Mouse (Mus musculus): ENCODE measurements around the gene Pld4. TPM values are rescaled to one million over a fixed set of nuclear protein-coding genes. Genes with fewer than 3 reads are reported as not detected.
"Not testable (repeated sequence)": the region's sequence is repeated elsewhere in the genome, so short reads cannot be mapped to it uniquely, and the experiment has no call there.

Gene Pld4
- polyA plus RNA-seq, 1 experiment from 2014 or later = 6.4 TPM

- Histone ChIP-seq H3K36me3 (peaks cover 34% of the 10 kb centered on the region), H3K4me3 (replicated peaks) (peak overlapping the region; percentile 69), H3K9ac (replicated peaks) (peak overlapping the region; percentile 83), H3K27ac (no peak overlapping the region), H3K4me2 (replicated peaks) (peak overlapping the region; percentile 97), H3K9me3 (no peaks in the 10 kb centered on the region), H3K4me1 (replicated peaks) (peaks cover 23% of the 10 kb centered on the region), H3K27me3 (peaks cover 11% of the 10 kb centered on the region)
- 21% methylated on average over 8 of the region's 8 CpGs for WGBS
- ATAC-seq = no peak
Measured at GRCm38 (mm10) chr12:112809641-112810040, 49.2 kb downstream of the Pld4 start.

DNA sequence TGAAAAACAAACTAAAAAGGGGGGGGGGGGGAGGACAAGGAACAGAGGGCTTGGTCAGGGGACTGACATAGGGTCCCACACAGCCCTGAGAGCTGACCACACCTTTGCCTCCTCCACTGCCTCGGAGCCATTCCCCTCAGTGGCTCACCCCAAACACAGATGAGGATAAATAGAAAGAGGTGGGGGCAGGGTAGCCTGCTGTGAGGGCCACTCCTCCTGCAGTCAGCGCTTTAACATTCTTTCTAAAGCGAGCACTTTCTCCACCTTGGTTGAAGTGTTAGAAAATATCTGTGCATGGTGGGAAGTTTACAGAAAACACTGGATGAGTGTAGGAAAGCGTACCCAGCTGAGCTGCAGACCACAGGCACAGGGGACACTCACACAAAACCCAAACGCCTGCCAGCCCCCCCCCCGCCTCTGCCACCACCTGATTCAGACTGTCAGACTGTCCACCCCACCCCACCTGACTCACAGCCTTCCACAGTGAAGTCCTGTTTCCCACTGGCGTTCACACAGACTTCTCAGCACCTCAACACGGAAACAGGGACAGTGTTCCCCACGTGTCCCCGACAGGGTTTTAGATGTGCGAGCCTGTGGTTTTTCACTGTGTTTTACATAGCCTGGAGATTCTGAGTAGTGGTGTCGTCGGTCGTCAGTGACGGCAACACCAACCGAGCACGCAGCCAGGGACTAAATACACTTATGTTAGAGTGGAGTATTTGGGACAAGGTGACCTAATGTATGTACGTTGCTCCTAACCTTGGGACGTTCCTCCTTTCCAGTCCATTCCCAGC lies 49.8 kb downstream of the Pld4 start:
- peak overlapping the region; percentile 97 for H3K4me2 ChIP-seq (replicated peaks)
- H3K9ac ChIP-seq (replicated peaks) = peak overlapping the region; percentile 83; the same call in 1 of the 2 replicates
- peak overlapping the region; percentile 69 for H3K4me3 ChIP-seq (replicated peaks)
- H3K36me3 ChIP-seq = peaks cover 40% of the 10 kb centered on the region
- no peaks in the 10 kb centered on the region for H3K9me3 ChIP-seq
- ATAC-seq = no peak
- H3K4me1 ChIP-seq (replicated peaks) = peaks cover 23% of the 10 kb centered on the region
- H3K27me3 ChIP-seq = peaks cover 10% of the 10 kb centered on the region
- 68% methylated on average over 19 of the region's 19 CpGs for WGBS
- no peak overlapping the region for H3K27ac ChIP-seq

DNA sequence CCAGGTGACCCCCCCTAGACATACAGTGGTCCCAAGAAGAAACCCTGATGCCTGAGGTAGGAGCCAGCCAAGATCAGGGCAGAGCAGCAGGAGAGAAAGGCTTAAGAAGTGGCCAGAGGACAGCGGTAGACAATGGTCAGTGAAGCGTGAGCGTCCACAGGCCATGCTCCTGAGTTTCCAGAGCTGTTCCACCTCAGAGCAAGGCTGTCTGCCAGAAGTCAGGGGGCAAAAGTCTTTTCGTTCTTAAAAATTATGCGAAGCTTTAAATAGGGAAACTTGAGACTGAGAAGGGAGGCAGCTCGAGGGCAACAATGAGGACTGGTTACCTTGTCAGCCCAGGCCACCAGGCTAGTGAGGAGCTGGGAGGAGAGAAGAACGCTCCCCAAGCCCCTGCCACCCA lies 52.9 kb downstream of the Pld4 start:
- peaks cover 63% of the 10 kb centered on the region for H3K36me3 ChIP-seq
- no peaks in the 10 kb centered on the region for H3K27me3 ChIP-seq
- H3K9me3 ChIP-seq = no peaks in the 10 kb centered on the region
- H3K4me3 ChIP-seq (replicated peaks) = no peak overlapping the region
- no peak overlapping the region for H3K9ac ChIP-seq (replicated peaks)
- H3K27ac ChIP-seq = no peak overlapping the region
- H3K4me1 ChIP-seq (replicated peaks) = peaks cover 18% of the 10 kb centered on the region
- no peak for ATAC-seq
- H3K4me2 ChIP-seq (replicated peaks) = no peak overlapping the region
- WGBS = 81% methylated on average over 7 of the region's 7 CpGs

DNA sequence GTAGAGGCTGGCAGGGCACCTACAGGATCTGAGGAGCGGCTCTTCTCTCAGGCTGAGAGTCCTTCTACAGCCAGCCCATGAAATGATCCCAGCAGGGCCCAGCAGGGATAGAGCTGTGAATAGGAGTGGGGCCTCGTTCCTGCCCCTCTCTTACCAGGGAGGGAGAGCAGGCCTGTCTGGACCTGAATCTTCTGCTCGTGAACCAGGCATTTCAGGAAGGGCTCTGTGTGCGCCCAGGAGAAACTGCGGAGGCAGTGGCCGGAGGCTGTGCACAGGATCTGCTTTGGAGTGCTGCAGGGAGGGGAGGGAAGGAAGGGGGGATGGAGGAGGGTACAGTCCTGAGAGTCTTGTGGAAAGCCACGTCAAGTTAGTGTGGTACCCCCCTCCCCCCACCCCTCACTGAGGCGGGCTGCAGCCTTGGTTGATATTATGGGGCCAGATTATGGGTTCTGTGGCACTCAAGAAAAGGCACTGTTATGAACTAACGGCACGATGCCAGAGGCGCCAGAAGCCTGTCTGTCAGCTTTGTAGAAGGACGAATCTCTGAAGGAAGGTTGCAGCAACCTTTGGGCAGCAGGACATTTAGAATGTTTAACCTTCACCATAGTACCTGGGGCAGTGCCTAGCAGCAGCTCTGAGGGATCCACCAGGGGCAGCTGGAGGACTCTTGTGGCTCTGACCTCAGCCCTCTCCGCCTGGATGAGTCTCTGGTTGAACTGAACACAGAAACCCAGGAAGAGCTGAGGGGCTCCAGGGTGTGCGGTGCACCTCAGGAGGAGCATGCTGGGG lies 54.4 kb downstream of the Pld4 start:
- no peaks in the 10 kb centered on the region for H3K27me3 ChIP-seq
- no peak overlapping the region for H3K4me2 ChIP-seq (replicated peaks)
- H3K4me1 ChIP-seq (replicated peaks) = peaks cover 7% of the 10 kb centered on the region
- peaks cover 78% of the 10 kb centered on the region for H3K36me3 ChIP-seq
- no peak for ATAC-seq
- no peak overlapping the region for H3K9ac ChIP-seq (replicated peaks)
- no peak overlapping the region for H3K27ac ChIP-seq
- H3K4me3 ChIP-seq (replicated peaks) = no peak overlapping the region
- 78% methylated on average over 14 of the region's 14 CpGs for WGBS
- H3K9me3 ChIP-seq = no peaks in the 10 kb centered on the region

DNA sequence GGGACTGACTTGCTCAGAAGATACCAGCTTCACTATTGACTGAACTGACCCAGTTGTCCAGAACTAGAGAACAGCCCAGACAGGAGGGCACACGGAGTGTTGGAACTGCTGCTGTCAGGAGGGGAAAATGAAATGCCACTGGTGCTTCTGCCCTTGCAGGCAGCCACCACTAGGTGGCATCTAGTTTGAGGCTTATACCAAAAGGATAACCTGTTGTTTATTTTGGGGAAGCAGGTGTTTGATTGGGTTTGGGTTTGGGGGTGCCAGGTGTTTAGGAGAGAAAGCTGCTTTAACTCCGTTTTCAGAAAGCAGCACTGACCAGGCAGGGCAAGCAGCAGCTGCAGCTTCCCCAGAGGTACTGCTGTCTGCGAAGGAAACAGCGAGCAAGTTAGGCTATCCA lies 55.8 kb downstream of the Pld4 start:
- Histone ChIP-seq H3K36me3 (peaks cover 91% of the 10 kb centered on the region), H3K4me3 (replicated peaks) (no peak overlapping the region), H3K27me3 (no peaks in the 10 kb centered on the region), H3K27ac (no peak overlapping the region), H3K9me3 (no peaks in the 10 kb centered on the region), H3K4me1 (replicated peaks) (peaks cover 2% of the 10 kb centered on the region; the same call in 1 of the 2 replicates), H3K9ac (replicated peaks) (no peak overlapping the region), H3K4me2 (replicated peaks) (no peak overlapping the region)
- ATAC-seq = no peak
- WGBS = 58% methylated on average over 4 of the region's 4 CpGs

GRCm38 (mm10) chr12:112816866-112817265 lies 56.4 kb downstream of the Pld4 start:
- not testable (repeated sequence) for H3K27me3 ChIP-seq; ATAC-seq; H3K9ac ChIP-seq (replicated peaks); H3K27ac ChIP-seq; H3K9me3 ChIP-seq; H3K4me2 ChIP-seq (replicated peaks); H3K4me1 ChIP-seq (replicated peaks); H3K4me3 ChIP-seq (replicated peaks)
- 84% methylated on average over 7 of the region's 7 CpGs for WGBS
- peaks cover 91% of the 10 kb centered on the region for H3K36me3 ChIP-seq

Small RNA genes lying within 50 kb of the gene (microRNA-seq; reads per million reads assigned to microRNA genes)
- gene Mir6940 = 1.9 reads per million

Other genes with a start within 250 kb of the Pld4 start
- 35.3 and 36.9 TPM in 2 replicates for gene Tmem179, start 243.9 kb upstream of the Pld4 start, polyA plus RNA-seq (2015; fragmentation: Nextera tagmentation; extraction: Ambion mirVana)
- gene Inf2, start 171.9 kb upstream of the Pld4 start, polyA plus RNA-seq (2015; fragmentation: Nextera tagmentation; extraction: Ambion mirVana) = 0.43 and 1.8 TPM in 2 replicates
- gene Adssl1, start 140.6 kb upstream of the Pld4 start, polyA plus RNA-seq (2015; fragmentation: Nextera tagmentation; extraction: Ambion mirVana) = 1.1 and 1.5 TPM in 2 replicates
- gene Siva1, start 116.0 kb upstream of the Pld4 start, polyA plus RNA-seq (2015; fragmentation: Nextera tagmentation; extraction: Ambion mirVana) = 83.0 and 96.5 TPM in 2 replicates
- gene Akt1, start 85.8 kb upstream of the Pld4 start, polyA plus RNA-seq (2015; fragmentation: Nextera tagmentation; extraction: Ambion mirVana) = 55.9 and 61.1 TPM in 2 replicates
- gene Zbtb42, start 81.8 kb upstream of the Pld4 start, polyA plus RNA-seq (2015; fragmentation: Nextera tagmentation; extraction: Ambion mirVana) = 2.8 and 3.3 TPM in 2 replicates
- 20.2 and 22.0 TPM in 2 replicates for gene Cep170b, start 40.2 kb upstream of the Pld4 start, polyA plus RNA-seq (2015; fragmentation: Nextera tagmentation; extraction: Ambion mirVana)
- 0.31 and 0.37 TPM in 2 replicates for gene Ahnak2, start 42.0 kb downstream of the Pld4 start, polyA plus RNA-seq (2015; fragmentation: Nextera tagmentation; extraction: Ambion mirVana)
- 19.4 and 22.7 TPM in 2 replicates for gene Clba1, start 48.3 kb downstream of the Pld4 start, polyA plus RNA-seq (2015; fragmentation: Nextera tagmentation; extraction: Ambion mirVana)
- gene Cdca4, start 68.8 kb downstream of the Pld4 start, polyA plus RNA-seq (2015; fragmentation: Nextera tagmentation; extraction: Ambion mirVana) = 82.7 and 85.0 TPM in 2 replicates
- gene Gpr132, start 107.6 kb downstream of the Pld4 start, polyA plus RNA-seq (2015; fragmentation: Nextera tagmentation; extraction: Ambion mirVana) = not detected in 2 replicates
- 9.4 and 10.5 TPM in 2 replicates for gene Jag2, start 169.1 kb downstream of the Pld4 start, polyA plus RNA-seq (2015; fragmentation: Nextera tagmentation; extraction: Ambion mirVana)
- 53.7 and 61.9 TPM in 2 replicates for gene Nudt14, start 181.5 kb downstream of the Pld4 start, polyA plus RNA-seq (2015; fragmentation: Nextera tagmentation; extraction: Ambion mirVana)
- gene Btbd6, start 215.8 kb downstream of the Pld4 start, polyA plus RNA-seq (2015; fragmentation: Nextera tagmentation; extraction: Ambion mirVana) = 36.1 and 37.8 TPM in 2 replicates
- 60.3 and 61.9 TPM in 2 replicates for gene Brf1, start 240.0 kb downstream of the Pld4 start, polyA plus RNA-seq (2015; fragmentation: Nextera tagmentation; extraction: Ambion mirVana)